Mouse (Mus musculus): Measurements from ENCODE around the gene Gm4869. TPM values are rescaled to one million over a fixed set of nuclear protein-coding genes. Genes with fewer than 3 reads are reported as not detected.

The Gm4869 gene
- 0.04 and 0.10 TPM in 2 replicates for polyA plus RNA-seq (2012; ENCODE audit: low replicate concordance)

GRCm38 (mm10) chr5:140445345-140445744 lies at the start of gene Gm4869:
TSS of gene Gm4869 (plus strand) at chr5:140445645.

GRCm38 (mm10) chr5:140418489-140419441 lies 26.7 kb upstream of the Gm4869 start, which contains the start of gene Eif3b:
TSS of gene Eif3b (plus strand) at chr5:140419328.

GRCm38 (mm10) chr5:140505208-140505780 lies 59.8 kb downstream of the Gm4869 start, which contains the start of gene Chst12:
TSS of gene Chst12 (plus strand) at chr5:140505550.

Other genes with a start within 250 kb of the Gm4869 start
- gene Mad1l1, start 124.1 kb upstream of the Gm4869 start, polyA plus RNA-seq (2012; ENCODE audit: low replicate concordance): 6.2 and 9.6 TPM in 2 replicates
- gene Nudt1, start 124.0 kb upstream of the Gm4869 start, polyA plus RNA-seq (2012; ENCODE audit: low replicate concordance): 3.0 and 6.6 TPM in 2 replicates
- 6.4 and 9.1 TPM in 2 replicates for gene Mrm2, start 113.7 kb upstream of the Gm4869 start, polyA plus RNA-seq (2012; ENCODE audit: low replicate concordance)
- gene Snx8, start 56.4 kb upstream of the Gm4869 start, polyA plus RNA-seq (2012; ENCODE audit: low replicate concordance): 70.0 and 96.7 TPM in 2 replicates
- 52.1 and 56.7 TPM in 2 replicates for gene Eif3b, start 26.3 kb upstream of the Gm4869 start, polyA plus RNA-seq (2012; ENCODE audit: low replicate concordance)
- gene Chst12, start 59.9 kb downstream of the Gm4869 start, polyA plus RNA-seq (2012; ENCODE audit: low replicate concordance): 71.4 and 91.5 TPM in 2 replicates
- gene Grifin, start 119.4 kb downstream of the Gm4869 start, polyA plus RNA-seq (2012; ENCODE audit: low replicate concordance): 0.29 and 1.8 TPM in 2 replicates
- 237 and 285 TPM in 2 replicates for gene Lfng, start 161.7 kb downstream of the Gm4869 start, polyA plus RNA-seq (2012; ENCODE audit: low replicate concordance)
- gene Ttyh3, start 203.4 kb downstream of the Gm4869 start, polyA plus RNA-seq (2012; ENCODE audit: low replicate concordance): 251 and 338 TPM in 2 replicates